Mouse (Mus musculus) spleen, adult 12 weeks (tissue): ENCODE data around the gene Hsdl1.

Experiments used
- DNase-seq: peaks from one replicate; pipeline ENCODE4 v3.0.0; 2022; ENCODE audit warnings: low spot score

Gene Hsdl1

GRCm38 (mm10) chr8:119574437-119575365 lies at the start of gene Hsdl1, which contains the start of gene Dnaaf1:
Gene Hsdl1, minus strand, starts transcription at chr8:119575183.
Gene Dnaaf1, plus strand, starts transcription at chr8:119575235.
- DNase-seq, result peak; percentile 95

DNA sequence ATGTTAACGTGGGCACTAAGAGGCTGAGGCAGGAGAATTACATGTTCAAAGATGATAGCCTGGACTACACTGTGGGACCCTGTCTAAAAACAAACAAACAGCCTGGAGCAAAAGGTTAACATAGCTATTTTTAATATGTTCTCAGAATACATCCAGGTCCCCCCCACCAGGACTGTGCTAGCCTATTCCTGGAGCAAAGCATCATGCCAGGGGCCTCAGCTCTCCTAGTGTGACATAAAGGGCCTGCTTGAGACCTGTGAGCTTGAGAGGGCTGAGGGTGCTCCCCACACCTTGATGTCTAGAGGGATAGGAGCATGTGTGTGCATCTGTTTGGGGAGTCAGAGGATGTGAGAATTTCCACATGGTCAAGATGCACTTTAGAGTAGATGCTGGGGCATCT lies 48.8 kb upstream of the Hsdl1 start:
- no peak for DNase-seq

DNA sequence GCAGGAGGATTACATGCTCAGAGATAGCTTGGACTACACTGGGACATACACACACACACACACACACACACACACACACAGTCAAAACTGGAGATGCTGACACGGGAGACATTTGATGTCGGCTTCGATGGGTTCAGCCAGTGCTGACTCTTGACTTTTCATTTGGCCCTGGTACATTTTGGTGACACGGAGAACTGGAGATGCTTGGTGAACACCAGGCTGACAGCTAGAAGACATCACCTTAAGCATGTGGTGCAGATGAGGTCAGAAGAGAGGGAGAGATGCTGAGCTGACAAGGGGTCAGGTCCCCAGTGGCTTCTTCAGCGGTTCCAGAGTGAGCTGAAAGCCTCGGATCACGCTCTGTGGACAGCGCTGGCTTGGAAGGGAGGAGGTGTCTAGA lies 48.1 kb upstream of the Hsdl1 start:
- no peak for DNase-seq

- DNase-seq, result no peak
Observed at GRCm38 (mm10) chr8:119622555-119622954, 47.6 kb upstream of the Hsdl1 start.

- DNase-seq, result no peak
Observed at GRCm38 (mm10) chr8:119620848-119621465, 46.0 kb upstream of the Hsdl1 start.

- DNase-seq, result no peak
Observed at GRCm38 (mm10) chr8:119620116-119620840, 45.3 kb upstream of the Hsdl1 start.

DNA sequence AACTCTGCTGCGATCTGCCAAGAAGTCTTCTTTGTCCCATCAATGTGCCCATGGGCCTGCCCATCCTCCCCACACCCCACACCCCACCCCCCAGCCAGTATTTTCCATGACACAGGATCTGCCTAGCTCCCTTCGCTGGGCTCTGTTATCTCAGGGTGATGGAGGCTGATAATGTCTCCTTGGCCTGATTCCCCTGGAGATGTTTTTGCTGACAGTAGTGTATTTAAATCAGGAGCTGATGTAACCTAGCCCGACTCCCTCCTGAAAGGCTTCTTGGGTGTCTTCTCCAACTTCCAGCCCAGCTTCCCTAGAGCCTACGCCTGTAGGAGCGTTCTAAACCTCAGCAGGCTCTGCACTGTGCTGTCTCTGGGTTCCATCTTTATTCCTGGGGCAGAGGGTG lies 43.9 kb upstream of the Hsdl1 start:
- no peak for DNase-seq

DNA sequence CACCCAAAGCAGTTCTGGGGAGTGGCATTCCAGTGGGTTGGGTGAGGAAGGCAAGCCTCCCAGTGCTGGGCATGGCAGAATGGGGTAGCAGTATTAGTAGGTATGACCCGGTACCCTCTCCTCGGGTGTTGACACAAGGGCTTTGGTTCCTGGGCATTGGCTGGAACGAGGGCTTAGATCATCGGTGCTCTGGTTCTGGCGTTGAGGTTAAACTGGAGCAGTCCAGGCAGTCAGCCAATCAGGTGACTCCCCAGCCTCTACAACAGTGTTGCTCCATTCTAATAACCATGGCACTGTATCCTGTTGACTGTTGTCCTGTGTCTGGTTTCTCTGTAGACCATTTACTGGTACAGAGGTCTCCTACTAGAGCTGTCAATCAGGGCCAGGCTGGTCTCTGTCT lies 42.6 kb upstream of the Hsdl1 start:
- no peak for DNase-seq

DNA sequence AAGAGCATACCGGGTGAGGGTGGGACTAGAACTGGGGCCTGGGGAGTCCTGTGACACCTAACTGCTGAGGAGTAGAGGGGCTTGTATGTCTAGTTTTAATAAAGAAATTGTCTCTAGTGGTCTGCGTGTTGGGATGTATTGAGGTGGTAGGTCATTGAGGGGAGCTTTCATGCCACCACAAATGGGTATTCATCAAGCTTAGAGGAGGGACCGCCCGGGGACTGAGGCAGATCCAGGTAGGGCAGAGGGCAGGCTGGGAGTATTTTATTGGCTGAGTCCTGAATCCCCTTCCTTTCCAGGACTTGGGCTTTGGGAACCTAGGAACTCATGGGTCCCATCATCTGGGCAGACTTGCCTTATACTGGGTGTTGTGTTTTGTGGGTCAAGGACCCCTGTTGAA lies 41.8 kb upstream of the Hsdl1 start:
- DNase-seq, result no peak

GRCm38 (mm10) chr8:119616358-119616757 lies 41.4 kb upstream of the Hsdl1 start:
- DNase-seq, result no peak

DNA sequence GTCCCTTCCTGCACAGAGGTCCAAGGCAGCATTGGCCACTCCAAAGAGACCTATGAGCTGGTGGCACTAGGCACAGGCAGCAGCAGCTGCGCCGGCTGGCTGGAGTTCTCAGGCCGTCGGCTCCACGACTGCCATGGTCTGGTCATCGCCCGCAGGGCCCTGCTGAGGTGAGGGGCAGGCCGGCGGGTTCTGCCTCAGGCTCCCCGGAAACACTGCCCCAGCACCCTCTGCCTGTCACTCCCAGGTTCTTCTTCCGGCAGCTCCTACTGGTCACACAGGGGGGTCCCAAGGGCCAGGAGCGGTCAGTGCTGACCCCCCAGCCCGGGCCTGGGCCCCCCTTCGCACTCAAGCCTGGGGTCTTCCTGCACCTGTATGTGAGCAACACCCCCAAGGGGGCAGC lies 40.1 kb upstream of the Hsdl1 start:
- DNase-seq, result no peak

DNA sequence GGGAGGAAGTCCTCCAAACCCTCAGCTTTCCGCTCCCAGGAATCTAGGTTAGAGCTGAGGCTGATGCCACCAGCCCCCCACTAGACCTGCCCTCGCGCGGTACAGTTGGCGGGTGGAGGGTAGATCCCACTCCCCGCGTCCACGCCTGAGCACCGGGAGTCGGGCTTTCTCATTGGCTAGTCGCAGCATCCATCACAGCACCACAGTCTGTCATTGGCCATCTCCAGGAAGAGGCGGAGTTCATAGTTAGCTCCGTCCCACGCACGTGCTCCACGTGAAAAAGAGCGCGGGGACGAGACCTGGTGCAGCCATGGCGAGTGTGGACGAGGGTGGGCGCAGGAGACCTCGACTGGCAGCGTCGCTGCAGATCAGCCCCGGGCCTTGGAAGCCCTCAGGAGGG lies 37.5 kb upstream of the Hsdl1 start, which contains the start of gene Adad2:
Adad2 (plus strand) TSS at position 277 of the 400 bp plus-strand sequence.
- DNase-seq, result no peak

- DNase-seq, result no peak
Observed at GRCm38 (mm10) chr8:119606224-119606623, 31.2 kb upstream of the Hsdl1 start.

DNA sequence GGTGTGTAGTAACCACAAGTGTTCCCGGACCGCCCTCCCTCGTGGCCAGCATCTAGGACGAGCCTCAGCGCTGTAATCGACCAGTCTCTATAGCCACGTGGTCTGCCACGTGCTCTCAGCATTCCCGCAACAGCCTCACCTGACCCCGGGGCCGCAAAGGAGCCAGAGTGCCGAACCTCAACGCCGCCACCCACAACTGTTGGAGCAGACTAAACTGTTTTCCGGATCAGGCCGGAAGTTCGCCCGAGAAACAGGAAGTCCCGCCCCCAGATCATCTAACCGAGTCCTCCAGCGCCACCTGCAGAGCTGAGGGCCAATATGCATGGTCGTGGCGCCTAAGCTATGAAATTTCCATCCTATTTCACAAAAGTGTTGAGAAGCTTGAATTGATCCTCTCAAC lies 30.0 kb upstream of the Hsdl1 start, which contains the start of gene Taf1c:
Taf1c (minus strand) TSS at position 227 of the 400 bp plus-strand sequence.
- DNase-seq, result peak; percentile 87

DNA sequence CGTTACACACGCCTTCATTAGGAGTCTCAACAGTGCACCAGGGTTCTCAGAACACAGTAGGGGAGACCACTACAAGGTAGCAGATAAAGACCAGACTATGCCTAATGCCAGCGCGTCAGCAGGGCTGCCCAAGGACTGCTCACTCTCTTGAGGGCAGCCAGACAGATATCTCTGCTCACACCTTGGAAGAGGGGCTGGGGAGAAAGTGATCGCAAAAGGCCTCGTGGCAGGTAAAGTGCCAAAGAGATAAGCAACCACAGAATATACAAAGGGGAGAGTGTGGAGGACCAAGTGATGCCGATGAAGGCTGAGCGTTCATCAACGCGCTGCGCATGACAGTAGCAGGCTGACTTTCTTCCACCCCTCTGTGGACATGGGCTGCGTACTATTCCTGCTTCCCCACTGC lies 29.4 kb upstream of the Hsdl1 start:
- peak; percentile 8 for DNase-seq

DNA sequence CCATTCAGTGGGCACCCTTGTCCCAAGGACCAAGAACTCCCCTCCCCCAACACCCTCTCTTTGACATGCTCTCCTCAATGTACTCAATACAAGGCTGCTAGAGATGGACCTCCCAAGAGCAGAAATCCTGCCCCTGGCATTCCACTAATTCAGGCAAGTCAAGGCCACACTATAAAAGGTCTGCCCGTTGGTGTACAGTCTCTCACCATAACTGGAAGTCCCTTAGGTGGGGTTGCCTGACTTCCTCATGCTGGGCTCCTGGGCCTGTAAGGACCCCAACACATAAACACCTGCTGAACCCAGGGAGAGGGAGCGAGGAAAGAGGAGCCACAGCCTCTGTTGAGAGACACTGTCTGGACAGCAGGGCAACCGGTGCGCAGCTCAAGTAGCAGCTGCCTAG lies 28.8 kb upstream of the Hsdl1 start:
- DNase-seq, result no peak

GRCm38 (mm10) chr8:119591456-119591855 lies 16.5 kb upstream of the Hsdl1 start:
- no peak for DNase-seq

- no peak for DNase-seq
Observed at GRCm38 (mm10) chr8:119590348-119590747, 15.4 kb upstream of the Hsdl1 start.

DNA sequence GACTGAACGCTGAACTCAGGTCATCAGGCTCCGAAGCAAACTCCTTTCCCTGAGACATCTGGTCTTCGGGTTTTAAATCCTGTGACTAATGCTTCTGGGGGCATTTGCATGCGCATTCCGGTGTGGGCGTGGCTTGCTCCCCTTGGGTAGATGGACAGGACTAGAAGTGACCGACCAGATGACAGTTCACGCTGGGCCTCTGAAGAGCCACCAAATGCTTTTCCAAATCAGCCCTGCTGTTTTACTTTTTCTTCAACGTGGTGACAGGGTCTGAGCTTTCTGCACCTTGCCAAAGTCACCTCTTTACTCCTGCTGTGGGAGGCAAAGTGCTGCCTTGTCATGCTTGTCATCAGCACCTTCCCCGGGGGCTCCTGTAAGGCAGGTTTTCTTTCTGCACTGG lies 13.9 kb upstream of the Hsdl1 start:
- DNase-seq, result no peak

DNA sequence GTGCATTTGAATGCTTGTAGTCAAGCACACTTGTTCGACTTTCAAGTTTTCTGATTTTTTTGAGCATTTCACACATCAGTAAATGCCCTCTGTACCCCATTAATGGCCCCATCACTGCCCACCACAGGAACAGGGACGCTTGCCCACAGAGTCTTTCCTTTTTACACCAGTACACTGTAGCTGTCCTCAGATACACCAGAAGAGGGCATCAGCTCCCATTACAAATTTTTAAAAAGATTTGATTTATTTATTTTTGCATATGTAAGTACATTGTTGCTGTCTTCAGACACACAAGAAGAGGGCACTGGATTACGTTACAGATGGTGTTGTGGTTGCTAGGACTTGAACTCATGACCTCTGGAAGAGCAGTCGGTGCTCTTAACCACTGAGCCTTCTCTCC lies 13.3 kb upstream of the Hsdl1 start:
- no peak for DNase-seq

GRCm38 (mm10) chr8:119585901-119586300 lies 10.9 kb upstream of the Hsdl1 start:
- DNase-seq, result peak; percentile 38

DNA sequence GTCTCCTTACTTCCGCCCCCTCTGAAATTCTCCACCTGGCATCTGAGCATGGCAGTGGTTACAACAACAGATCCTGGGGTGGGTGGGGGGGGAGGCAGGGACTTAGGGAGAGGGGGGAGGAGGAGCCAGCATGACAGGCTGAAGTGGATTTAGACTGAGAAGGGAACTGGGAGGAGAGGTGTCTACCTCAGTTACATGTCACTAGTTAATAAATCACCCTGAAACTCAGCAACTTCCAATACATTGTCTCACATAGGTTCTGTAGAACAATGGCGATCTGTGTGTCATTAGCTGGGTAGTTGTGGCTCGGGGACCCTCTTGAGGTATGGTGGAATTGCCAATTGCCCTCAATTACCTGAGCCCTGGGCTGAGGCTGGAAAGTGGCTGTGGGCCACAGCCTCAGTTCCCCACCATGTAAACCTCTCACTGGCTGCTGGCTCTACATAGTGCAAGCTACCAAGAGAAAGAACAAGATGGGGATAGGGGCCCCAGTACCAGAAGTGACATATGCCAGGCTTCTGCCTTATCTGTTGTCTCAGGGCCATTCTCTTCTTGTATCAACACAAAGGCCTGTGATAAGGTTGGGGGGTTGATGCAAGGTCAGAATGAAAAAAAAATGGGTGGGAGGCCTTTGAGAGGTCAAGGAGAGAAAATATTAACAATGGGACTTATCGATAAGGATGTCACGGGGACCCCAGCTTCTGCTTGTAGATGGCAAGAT lies 5.6 kb upstream of the Hsdl1 start:
- no peak for DNase-seq
